Mouse (Mus musculus): ENCODE data around the gene Atad5.
"Not testable (repeated sequence)": the region's sequence is repeated elsewhere in the genome, so short reads cannot be mapped to it uniquely, and the experiment has no call there.

The Atad5 gene

GRCm38 (mm10) chr11:80170351-80170750 lies 81.2 kb downstream of the Atad5 start:
- peaks cover 73% of the 10 kb centered on the region for H3K4me1 ChIP-seq (replicated peaks; ENCODE audit: low read depth, low read length)
- H3K36me3 ChIP-seq (ENCODE audit: insufficient read depth, low read length): peaks cover 61% of the 10 kb centered on the region
- H3K27me3 ChIP-seq (ENCODE audit: insufficient read depth, low read length): no peaks in the 10 kb centered on the region
- no peak overlapping the region for H3K4me3 ChIP-seq (replicated peaks; ENCODE audit: low read length)
- TF ChIP-seq CTCF (conservative IDR thresholded peaks at IDR 0.05; ENCODE audit: low read length) (no peak), POU5F1 (IDR thresholded peaks at IDR 0.05; ENCODE audit: borderline replicate concordance, low read length) (no peak), NANOG (IDR thresholded peaks at IDR 0.05; ENCODE audit: borderline replicate concordance, low read length) (no peak)
- H3K9me3 ChIP-seq (ENCODE audit: low read length): no peaks in the 10 kb centered on the region

GRCm38 (mm10) chr11:80171884-80172283 lies 82.7 kb downstream of the Atad5 start:
- H3K4me1 ChIP-seq (replicated peaks; ENCODE audit: low read depth, low read length): peaks cover 83% of the 10 kb centered on the region
- H3K36me3 ChIP-seq (ENCODE audit: insufficient read depth, low read length): peaks cover 46% of the 10 kb centered on the region
- H3K9me3 ChIP-seq (ENCODE audit: low read length): no peaks in the 10 kb centered on the region
- H3K27me3 ChIP-seq (ENCODE audit: insufficient read depth, low read length): no peaks in the 10 kb centered on the region
- H3K4me3 ChIP-seq (replicated peaks; ENCODE audit: low read length): 0 out of 2 replicates have a peak overlapping the region, but pooled peaks have one; percentile 26
- no peak for TF ChIP-seq NANOG (IDR thresholded peaks at IDR 0.05; ENCODE audit: borderline replicate concordance, low read length)

- H3K4me1 ChIP-seq (replicated peaks; ENCODE audit: low read depth, low read length): peaks cover 93% of the 10 kb centered on the region
- H3K9me3 ChIP-seq (ENCODE audit: low read length): no peaks in the 10 kb centered on the region
- TF ChIP-seq POU5F1 (IDR thresholded peaks at IDR 0.05; ENCODE audit: borderline replicate concordance, low read length) (no peak), CTCF (conservative IDR thresholded peaks at IDR 0.05; ENCODE audit: low read length) (no peak), NANOG (IDR thresholded peaks at IDR 0.05; ENCODE audit: borderline replicate concordance, low read length) (no peak)
- peaks cover 33% of the 10 kb centered on the region for H3K36me3 ChIP-seq (ENCODE audit: insufficient read depth, low read length)
- H3K4me3 ChIP-seq (replicated peaks; ENCODE audit: low read length): peak overlapping the region; percentile 41
- no peaks in the 10 kb centered on the region for H3K27me3 ChIP-seq (ENCODE audit: insufficient read depth, low read length)
These were observed 84.9 kb downstream of the Atad5 start for GRCm38 (mm10) chr11:80173963-80174670.

GRCm38 (mm10) chr11:80176911-80177895 lies 88.0 kb downstream of the Atad5 start:
- Histone ChIP-seq H3K4me1 (replicated peaks; ENCODE audit: low read depth, low read length) (peaks cover 89% of the 10 kb centered on the region), H3K36me3 (ENCODE audit: insufficient read depth, low read length) (peaks cover 11% of the 10 kb centered on the region), H3K27me3 (ENCODE audit: insufficient read depth, low read length) (no peaks in the 10 kb centered on the region), H3K9me3 (ENCODE audit: low read length) (peaks cover 2% of the 10 kb centered on the region; the same call in 1 of the 2 replicates), H3K4me3 (replicated peaks; ENCODE audit: low read length) (peak overlapping the region; percentile 76)
- TF ChIP-seq CTCF (conservative IDR thresholded peaks at IDR 0.05; ENCODE audit: low read length): no peak
- TF ChIP-seq POU5F1 (IDR thresholded peaks at IDR 0.05; ENCODE audit: borderline replicate concordance, low read length): no peak
- TF ChIP-seq NANOG (IDR thresholded peaks at IDR 0.05; ENCODE audit: borderline replicate concordance, low read length): no peak

GRCm38 (mm10) chr11:80178316-80178715 lies 89.1 kb downstream of the Atad5 start:
- peak overlapping the region; percentile 76 for H3K4me3 ChIP-seq (replicated peaks; ENCODE audit: low read length)
- peaks cover under 1% of the 10 kb centered on the region; the same call in 1 of the 2 replicates for H3K36me3 ChIP-seq (ENCODE audit: insufficient read depth, low read length)
- H3K9me3 ChIP-seq (ENCODE audit: low read length): peaks cover 2% of the 10 kb centered on the region; the same call in 1 of the 2 replicates
- H3K4me1 ChIP-seq (replicated peaks; ENCODE audit: low read depth, low read length): peaks cover 84% of the 10 kb centered on the region
- no peaks in the 10 kb centered on the region for H3K27me3 ChIP-seq (ENCODE audit: insufficient read depth, low read length)
- no peak for TF ChIP-seq NANOG (IDR thresholded peaks at IDR 0.05; ENCODE audit: borderline replicate concordance, low read length)
- TF ChIP-seq CTCF (conservative IDR thresholded peaks at IDR 0.05; ENCODE audit: low read length): no peak
- TF ChIP-seq POU5F1 (IDR thresholded peaks at IDR 0.05; ENCODE audit: borderline replicate concordance, low read length): no peak

- peak; percentile 92 for TF ChIP-seq NANOG (IDR thresholded peaks at IDR 0.05; ENCODE audit: borderline replicate concordance, low read length)
- TF ChIP-seq POU5F1 (IDR thresholded peaks at IDR 0.05; ENCODE audit: borderline replicate concordance, low read length): no peak
- Histone ChIP-seq H3K27me3 (ENCODE audit: insufficient read depth, low read length) (no peaks in the 10 kb centered on the region), H3K4me3 (replicated peaks; ENCODE audit: low read length) (peak overlapping the region; percentile 53), H3K9me3 (ENCODE audit: low read length) (peaks cover 2% of the 10 kb centered on the region; the same call in 1 of the 2 replicates), H3K36me3 (ENCODE audit: insufficient read depth, low read length) (peaks cover 3% of the 10 kb centered on the region; the same call in 1 of the 2 replicates), H3K4me1 (replicated peaks; ENCODE audit: low read depth, low read length) (peaks cover 77% of the 10 kb centered on the region)
These were observed 92.0 kb downstream of the Atad5 start for GRCm38 (mm10) chr11:80181021-80181749.

- H3K9me3 ChIP-seq (ENCODE audit: low read length); H3K36me3 ChIP-seq (ENCODE audit: insufficient read depth, low read length); H3K27me3 ChIP-seq (ENCODE audit: insufficient read depth, low read length): not testable (repeated sequence)
- Histone ChIP-seq H3K4me1 (replicated peaks; ENCODE audit: low read depth, low read length) (peaks cover 66% of the 10 kb centered on the region), H3K4me3 (replicated peaks; ENCODE audit: low read length) (peak overlapping the region; percentile 98)
- 0 out of 2 replicates have a peak, but pooled peaks have one; percentile 6 for TF ChIP-seq CTCF (conservative IDR thresholded peaks at IDR 0.05; ENCODE audit: low read length)
These were observed 94.0 kb downstream of the Atad5 start for GRCm38 (mm10) chr11:80183054-80183704.

Data from E14TG2a.4 (cell line).